Mouse (Mus musculus): ENCODE data around the gene Xbp1.

- no peak for TF ChIP-seq CTCF (IDR thresholded peaks at IDR 0.05; ENCODE audit: control insufficient read depth, insufficient read depth, insufficient read length)
- no peak for TF ChIP-seq MAX (IDR thresholded peaks at IDR 0.05)
- TF ChIP-seq MYOD1 (IDR thresholded peaks at IDR 0.05; ENCODE audit: control insufficient read depth, insufficient read length, low read depth), result no peak
- TF ChIP-seq USF1 (IDR thresholded peaks at IDR 0.05; ENCODE audit: low read depth), result no peak
- TF ChIP-seq CEBPB (IDR thresholded peaks at IDR 0.05; ENCODE audit: low read depth), result no peak
- no peak for TF ChIP-seq FOSL1 (IDR thresholded peaks at IDR 0.05; ENCODE audit: insufficient read depth, low read length, poor library complexity, severe bottlenecking)
- no peak for TF ChIP-seq MYOG (IDR thresholded peaks at IDR 0.05; ENCODE audit: control insufficient read depth, extremely low read depth, insufficient read length)
These were observed 46.0 kb downstream of the Xbp1 start for GRCm38 (mm10) chr11:5566506-5566905.
